In genomic region chr6:97114821-97115220, GRCm38 (mm10) we compare ENCODE assay signal across 24 mouse cellular contexts. TPM values are rescaled to one million over a fixed set of nuclear protein-coding genes. Genes with fewer than 3 reads are reported as not detected.
DNase-seq lines count a peak whose midpoint lies in the region; ATAC-seq and TF ChIP-seq lines count a peak whose summit lies in the region.
"Had no signal": no experiment of that assay in that cellular context is flagged by ENCODE, and none has a peak within 500 bp of the region (broad histone marks: within the 10 kb centered on the region; RNA-seq: fewer than 3 reads in every experiment).

No protein-coding gene starts in this region.

- H3K4me1 ChIP-seq in liver, adult 2 months (ENCODE audit: control insufficient read depth, insufficient read depth, low read length) = no peaks in the 10 kb centered on the region
- H3K4me1 ChIP-seq in liver, embryonic 11.5 days (replicated peaks; ENCODE audit: control insufficient read depth, insufficient read depth, low read length) = no peaks in the 10 kb centered on the region
- no peaks in the 10 kb centered on the region for H3K4me1 ChIP-seq in forebrain, embryonic 14.5 days (ENCODE audit: control insufficient read depth, insufficient read depth, low read length)
- no peaks in the 10 kb centered on the region for H3K4me1 ChIP-seq in forebrain, embryonic 11.5 days (replicated peaks; ENCODE audit: control insufficient read depth, insufficient read depth, low read length)
- H3K4me1 ChIP-seq: embryonic facial prominence, embryonic 15.5 days; hindbrain, embryonic 12.5 days; intestine, embryonic 15.5 days had no signal

- H3K27me3 ChIP-seq in liver, adult 2 months (ENCODE audit: control insufficient read depth, insufficient read depth, low read length) = no peaks in the 10 kb centered on the region
- no peaks in the 10 kb centered on the region for H3K27me3 ChIP-seq in liver, embryonic 11.5 days (replicated peaks; ENCODE audit: control insufficient read depth, insufficient read depth, low read length)
- no peaks in the 10 kb centered on the region for H3K27me3 ChIP-seq in forebrain, embryonic 14.5 days (replicated peaks; ENCODE audit: control insufficient read depth, insufficient read depth, low read length)
- H3K27me3 ChIP-seq in forebrain, embryonic 11.5 days (ENCODE audit: control insufficient read depth, insufficient read depth, low read length) = no peaks in the 10 kb centered on the region
- H3K27me3 ChIP-seq: embryonic facial prominence, embryonic 15.5 days; forebrain, embryonic 15.5 days; hindbrain, embryonic 12.5 days; intestine, embryonic 15.5 days; megakaryocyte, embryonic 14.5 days; neural tube, embryonic 13.5 days had no signal

- H3K4me3 ChIP-seq in liver, adult 2 months (ENCODE audit: insufficient read depth, low read depth, low read length) = no peak overlapping the region
- H3K4me3 ChIP-seq in liver, embryonic 11.5 days (ENCODE audit: low read depth, low read length) = no peak overlapping the region
- H3K4me3 ChIP-seq in forebrain, embryonic 14.5 days (ENCODE audit: low read depth, low read length) = no peak overlapping the region
- H3K4me3 ChIP-seq in forebrain, embryonic 11.5 days (ENCODE audit: low read depth, low read length) = no peak overlapping the region
- H3K4me3 ChIP-seq: embryonic facial prominence, embryonic 15.5 days; forebrain, embryonic 15.5 days; hindbrain, embryonic 12.5 days; intestine, embryonic 15.5 days; neural tube, embryonic 13.5 days had no signal

- H3K4me2 ChIP-seq in liver, embryonic 11.5 days = no peak overlapping the region
- no peak overlapping the region for H3K4me2 ChIP-seq in forebrain, embryonic 14.5 days (ENCODE audit: low read length)
- no peak overlapping the region for H3K4me2 ChIP-seq in forebrain, embryonic 11.5 days (ENCODE audit: low read depth, low read length, severe bottlenecking)
- H3K4me2 ChIP-seq: embryonic facial prominence, embryonic 15.5 days; forebrain, embryonic 15.5 days; hindbrain, embryonic 12.5 days; intestine, embryonic 15.5 days; neural tube, embryonic 13.5 days had no signal

- no peak for TF ChIP-seq POLR2A in liver, adult 2 months (IDR thresholded peaks at IDR 0.05; ENCODE audit: extremely low read depth, insufficient read depth, low read length)

- no peaks in the 10 kb centered on the region for H3K9me3 ChIP-seq in liver, embryonic 11.5 days (ENCODE audit: control insufficient read depth, low read length)
- no peaks in the 10 kb centered on the region for H3K9me3 ChIP-seq in forebrain, embryonic 14.5 days (replicated peaks; ENCODE audit: control insufficient read depth, low read length)
- no peaks in the 10 kb centered on the region for H3K9me3 ChIP-seq in forebrain, embryonic 11.5 days (ENCODE audit: control insufficient read depth, low read length)
- H3K9me3 ChIP-seq: embryonic facial prominence, embryonic 15.5 days; forebrain, embryonic 15.5 days; G1E; hindbrain, embryonic 12.5 days; intestine, embryonic 15.5 days; megakaryocyte, embryonic 14.5 days; neural tube, embryonic 13.5 days had no signal

- ATAC-seq in liver, embryonic 11.5 days (replicated peaks; ENCODE audit: low FRiP score) = no peak
- ATAC-seq in forebrain, embryonic 14.5 days = no peak
- ATAC-seq in forebrain, embryonic 11.5 days (replicated peaks; ENCODE audit: low FRiP score) = no peak
- ATAC-seq: forebrain, embryonic 15.5 days; intestine, embryonic 15.5 days had no signal

- no peak for DNase-seq in liver, adult 2 months (ENCODE audit: extremely low read depth, low read depth, low spot score)
- DNase-seq in liver, embryonic 11.5 days (ENCODE audit: low spot score) = no peak
- peak; percentile 17 for DNase-seq in thymus, postnatal 4 days
- no peak for DNase-seq in thymus, postnatal 0 days (ENCODE audit: low spot score)
- peak; percentile 47 for DNase-seq in ZHBTc4 (ENCODE audit: low read depth, low spot score)
- DNase-seq in forebrain, embryonic 14.5 days (ENCODE audit: low spot score) = no peak
- no peak for DNase-seq in left cerebral cortex, adult 18-20 months (ENCODE audit: low spot score in 2 of 2)
- DNase-seq in forebrain, embryonic 11.5 days (ENCODE audit: low spot score) = no peak
- DNase-seq: cerebellum, adult 11 months; kidney, postnatal 25 days; layer of hippocampus, postnatal 36 days; left cerebral cortex, postnatal 4 days; thymus, adult 2 months had no signal

- H3K36me3 ChIP-seq in liver, adult 2 months (ENCODE audit: control insufficient read depth, insufficient read depth, low read length) = peaks cover 54% of the 10 kb centered on the region
- H3K36me3 ChIP-seq in liver, embryonic 11.5 days (ENCODE audit: control insufficient read depth, insufficient read depth, low read length) = no peaks in the 10 kb centered on the region
- H3K36me3 ChIP-seq in forebrain, embryonic 14.5 days (ENCODE audit: control insufficient read depth, insufficient read depth, low read length) = no peaks in the 10 kb centered on the region
- no peaks in the 10 kb centered on the region for H3K36me3 ChIP-seq in forebrain, embryonic 11.5 days (ENCODE audit: control insufficient read depth, insufficient read depth, low read length)
- H3K36me3 ChIP-seq: forebrain, embryonic 15.5 days; hindbrain, embryonic 12.5 days; intestine, embryonic 15.5 days had no signal

- H3K27ac ChIP-seq in liver, adult 2 months (replicated peaks; ENCODE audit: insufficient read depth, low read depth, low read length) = no peak overlapping the region
- no peak overlapping the region for H3K27ac ChIP-seq in liver, embryonic 11.5 days (ENCODE audit: low read depth, low read length)
- H3K27ac ChIP-seq in forebrain, embryonic 14.5 days (ENCODE audit: low read depth, low read length) = no peak overlapping the region
- no peak overlapping the region for H3K27ac ChIP-seq in forebrain, embryonic 11.5 days (ENCODE audit: low read depth, low read length)
- H3K27ac ChIP-seq: embryonic facial prominence, embryonic 15.5 days; forebrain, embryonic 15.5 days; hindbrain, embryonic 12.5 days; intestine, embryonic 15.5 days; neural tube, embryonic 13.5 days had no signal

- TF ChIP-seq CTCF in liver, adult 2 months (IDR thresholded peaks at IDR 0.05; ENCODE audit: low read depth, low read length) = peak; percentile 6; the same call in 1 of the 2 replicates

- H3K9ac ChIP-seq in liver, adult 2 months (ENCODE audit: low read depth, low read length) = no peak overlapping the region
- no peak overlapping the region for H3K9ac ChIP-seq in liver, embryonic 11.5 days (ENCODE audit: low read depth, low read length)
- H3K9ac ChIP-seq in forebrain, embryonic 14.5 days (ENCODE audit: low read length) = no peak overlapping the region
- H3K9ac ChIP-seq in forebrain, embryonic 11.5 days (ENCODE audit: low read length) = no peak overlapping the region
- H3K9ac ChIP-seq: embryonic facial prominence, embryonic 15.5 days; forebrain, embryonic 15.5 days; hindbrain, embryonic 12.5 days; intestine, embryonic 15.5 days; neural tube, embryonic 13.5 days had no signal

- no peaks in the 10 kb centered on the region for H3K79me2 ChIP-seq in liver, adult 2 months (ENCODE audit: control insufficient read depth, insufficient read depth, low read length)

- 73% methylated on average over 3 of the region's 3 CpGs for WGBS in liver, adult 2 months
- 59% methylated on average over 3 of the region's 3 CpGs for WGBS in liver, embryonic 11.5 days
- 64% methylated on average over 3 of the region's 3 CpGs for WGBS in forebrain, embryonic 14.5 days
- WGBS in forebrain, embryonic 11.5 days = 52% methylated on average over 3 of the region's 3 CpGs

RNA-seq across cellular contexts. Expression of gene Eogt, which starts 34.2 kb away (rescaled TPM):
- total RNA-seq in liver, adult 2 months (2014; rRNA removed) = 3.3 and 3.9 TPM in 2 replicates
- 1.1 and 2.0 TPM in 2 replicates for polyA plus RNA-seq in liver, adult 2 months (2012; rRNA removed)
- 4.9 and 5.6 TPM in 2 replicates for polyA plus RNA-seq in liver, embryonic 11.5 days (2014; fragmentation: Nextera tagmentation; extraction: Ambion mirVana)
- 5.1 and 5.7 TPM in 2 replicates for polyA plus RNA-seq in thymus, postnatal 0 days (2015; fragmentation: Nextera tagmentation; extraction: Ambion mirVana)
- 4.6 and 5.4 TPM in 2 replicates for polyA plus RNA-seq in forebrain, embryonic 14.5 days (2014; fragmentation: Nextera tagmentation; extraction: Ambion mirVana)
- 10 to 100 TPM; 20.8 to 21.2 TPM for total RNA-seq in left cerebral cortex, adult 18-20 months (2021)
- 8.9 and 9.1 TPM in 2 replicates for polyA plus RNA-seq in forebrain, embryonic 11.5 days (2014; fragmentation: Nextera tagmentation; extraction: Ambion mirVana)

RNA-seq across cellular contexts. Expression of gene Fam19a4, which starts 54.6 kb away (rescaled TPM):
- total RNA-seq in liver, adult 2 months (2014; rRNA removed) = not detected in 2 replicates
- not detected in 2 replicates for polyA plus RNA-seq in liver, adult 2 months (2012; rRNA removed)
- polyA plus RNA-seq in liver, embryonic 11.5 days (2014; fragmentation: Nextera tagmentation; extraction: Ambion mirVana) = not detected in 2 replicates
- 0.88 and 1.1 TPM in 2 replicates for polyA plus RNA-seq in thymus, postnatal 0 days (2015; fragmentation: Nextera tagmentation; extraction: Ambion mirVana)
- polyA plus RNA-seq in forebrain, embryonic 14.5 days (2014; fragmentation: Nextera tagmentation; extraction: Ambion mirVana) = 0.83 and 1.1 TPM in 2 replicates
- under 1 TPM; 0.30 to 0.40 TPM for total RNA-seq in left cerebral cortex, adult 18-20 months (2021)
- polyA plus RNA-seq in forebrain, embryonic 11.5 days (2014; fragmentation: Nextera tagmentation; extraction: Ambion mirVana) = 0.41 and 0.87 TPM in 2 replicates
- total RNA-seq: granulocyte monocyte progenitor cell, adult 5-6 weeks; monocyte, adult 5-6 weeks had no signal
- polyA plus RNA-seq: G1E; heart, postnatal 0 days; liver, embryonic 16.5 days had no signal

Comparison
In these comparisons a context has a peak if more than half of its experiments do, and no peak if none do; other contexts are left out.
1. DNase-seq: peak in thymus, postnatal 4 days (single experiment) and ZHBTc4 (single experiment); none in liver, adult 2 months (single experiment), liver, embryonic 11.5 days (single experiment), thymus, postnatal 0 days (single experiment), forebrain, embryonic 14.5 days (single experiment), left cerebral cortex, adult 18-20 months (0 of 2) and forebrain, embryonic 11.5 days (single experiment).